Mouse (Mus musculus): ENCODE results near the gene Krt2.

DNA sequence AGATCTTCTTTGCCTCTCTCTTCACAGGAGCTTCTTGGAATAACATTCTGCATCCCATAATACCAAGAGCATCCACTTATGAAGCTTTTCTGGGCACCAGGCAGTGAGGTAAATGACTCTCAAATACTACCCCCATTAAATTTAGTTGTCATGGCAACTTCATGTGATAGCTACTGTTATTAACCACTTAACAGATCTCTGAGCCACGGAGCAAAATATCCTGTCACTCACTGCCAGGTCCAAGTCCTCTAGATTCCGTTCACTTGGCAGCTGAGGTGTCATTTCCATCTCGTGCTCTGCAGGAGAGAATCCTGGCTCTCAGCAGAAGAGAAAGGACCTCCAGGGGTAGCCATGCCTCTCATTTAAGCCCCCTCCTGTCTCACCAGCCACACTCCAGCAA is 27.1 kb downstream of the Krt2 start:
- TF ChIP-seq CTCF (IDR thresholded peaks at IDR 0.05; ENCODE audit: control insufficient read depth, insufficient read depth, insufficient replicate concordance, low read depth, low read length) = no peak
- no peak for TF ChIP-seq POLR2A (IDR thresholded peaks at IDR 0.05; ENCODE audit: control insufficient read depth, low read depth, low read length)
